Mouse (Mus musculus): ENCODE results near the gene Fam186b.
"Not testable (repeated sequence)": the region's sequence is repeated elsewhere in the genome, so short reads cannot be mapped to it uniquely, and the experiment has no call there.

Fam186b gene

GRCm38 (mm10) chr15:99259167-99259729 is 36.4 kb downstream of the Fam186b start:
- no peak for DNase-seq

GRCm38 (mm10) chr15:99255241-99255749 is 40.4 kb downstream of the Fam186b start:
- no peak for DNase-seq

GRCm38 (mm10) chr15:99254477-99255005 is 41.1 kb downstream of the Fam186b start:
- no peak for DNase-seq

- DNase-seq, result no peak
These were observed 41.9 kb downstream of the Fam186b start for GRCm38 (mm10) chr15:99253772-99254171.

- not testable (repeated sequence) for DNase-seq
These were observed 42.6 kb downstream of the Fam186b start for GRCm38 (mm10) chr15:99253175-99253479.

GRCm38 (mm10) chr15:99252381-99253174 is 43.1 kb downstream of the Fam186b start:
- no peak for DNase-seq

- DNase-seq, result peak; percentile 98 to 99
These were observed 43.9 kb downstream of the Fam186b start, which contains the start of gene Mcrs1 for GRCm38 (mm10) chr15:99251626-99252380. Mcrs1 (minus strand) TSS chr15:99251961.

GRCm38 (mm10) chr15:99251111-99251510 is 44.6 kb downstream of the Fam186b start:
- DNase-seq, result peak; percentile 20 to 37

- DNase-seq, result no peak
These were observed 45.8 kb downstream of the Fam186b start for GRCm38 (mm10) chr15:99249938-99250337.

GRCm38 (mm10) chr15:99248972-99249371 is 46.7 kb downstream of the Fam186b start:
- DNase-seq, result no peak

GRCm38 (mm10) chr15:99246736-99247135 is 49.0 kb downstream of the Fam186b start:
- not testable (repeated sequence) for DNase-seq

GRCm38 (mm10) chr15:99242045-99242444 is 53.6 kb downstream of the Fam186b start:
- DNase-seq, result no peak

GRCm38 (mm10) chr15:99241249-99241648 is 54.4 kb downstream of the Fam186b start:
- no peak for DNase-seq

- no peak for DNase-seq
These were observed 55.6 kb downstream of the Fam186b start for GRCm38 (mm10) chr15:99240129-99240528.

GRCm38 (mm10) chr15:99238006-99238405 is 57.7 kb downstream of the Fam186b start:
- DNase-seq, result no peak

GRCm38 (mm10) chr15:99234326-99235010 is 61.2 kb downstream of the Fam186b start:
- no peak for DNase-seq

- no peak for DNase-seq
These were observed 62.0 kb downstream of the Fam186b start for GRCm38 (mm10) chr15:99233719-99234118.

- no peak for DNase-seq
These were observed 63.7 kb downstream of the Fam186b start for GRCm38 (mm10) chr15:99231998-99232397.

- DNase-seq, result no peak
These were observed 69.6 kb downstream of the Fam186b start for GRCm38 (mm10) chr15:99226090-99226489.

- DNase-seq, result no peak
These were observed 70.4 kb downstream of the Fam186b start for GRCm38 (mm10) chr15:99225081-99225810.

GRCm38 (mm10) chr15:99224208-99224911 is 71.3 kb downstream of the Fam186b start, which contains the start of gene Kcnh3:
Kcnh3 (plus strand) TSS chr15:99224861.
- peak; percentile 26 to 34 for DNase-seq
